Mouse (Mus musculus) kidney, embryonic 16.5 days (tissue): ENCODE measurements at regions not wholly inside any gene's neighbourhood (a gene's known extent, or its start where the extent isn't known, plus 50 kb on each side); places are given as distances from the start of the nearest gene placed in this dataset.

Experiments used
- ATAC-seq: fragments of 200-750 bp; cut with Nextera tagmentation; 2 replicates; pipeline ENCODE4 v1.8.0; 2017; ENCODE audit warnings: moderate TSS enrichment; ENCODE audit not compliant: low FRiP score, low TSS enrichment
- H3K27ac ChIP-seq: fragments of 300-500 bp; sonication (generic); 2 replicates; pipeline ENCODE4 v1.5.1; 2014; ENCODE audit warnings: low read length
- H3K27me3 ChIP-seq: fragments of 300-500 bp; sonication (generic); 2 replicates; pipeline ENCODE4 v1.6.1; 2014; ENCODE audit warnings: low read length, control low read depth, mixed read lengths; ENCODE audit not compliant: insufficient read depth
- H3K36me3 ChIP-seq: fragments of 300-500 bp; sonication (generic); 2 replicates; pipeline ENCODE4 v1.6.1; 2014; ENCODE audit warnings: low read length, control low read depth, mixed read lengths; ENCODE audit not compliant: insufficient read depth
- H3K4me1 ChIP-seq: fragments of 300-500 bp; sonication (generic); 2 replicates; pipeline ENCODE4 v1.6.1; 2014; ENCODE audit warnings: low read length, control low read depth, mixed read lengths; ENCODE audit not compliant: insufficient read depth
- H3K4me2 ChIP-seq: fragments of 300-500 bp; sonication (generic); replicated peaks from 2 replicates; pipeline ENCODE4 v1.6.1; 2014; ENCODE audit warnings: low read depth, low read length
- H3K4me3 ChIP-seq: fragments of 300-500 bp; sonication (generic); 2 replicates; pipeline ENCODE4 v1.5.1; 2014; ENCODE audit warnings: mild to moderate bottlenecking, low read length
- H3K9ac ChIP-seq: fragments of 300-500 bp; sonication (generic); replicated peaks from 2 replicates; pipeline ENCODE4 v1.6.1; 2014; ENCODE audit warnings: low read length
- H3K9me3 ChIP-seq: fragments of 300-500 bp; sonication (generic); 2 replicates; pipeline ENCODE4 v1.6.1; 2016; ENCODE audit warnings: low read length, control low read depth
- WGBS: fragments of 180-500 bp; shearing (Covaris S2); extraction: QIAGEN DNeasy Blood & Tissue Kit; methylation state at CpG from one replicate; pipeline ENCODE4 v1.1.7; 2014; 5-methylcytosine and 5-hydroxymethylcytosine counted together

GRCm38 (mm10) chr4:69197577-69197976, 243.4 kb upstream of the Brinp1 start:
- Histone ChIP-seq H3K27ac (no peak overlapping the region), H3K4me3 (no peak overlapping the region), H3K4me2 (no peak overlapping the region), H3K4me1 (no peaks in the 10 kb centered on the region), H3K9ac (no peak overlapping the region), H3K36me3 (no peaks in the 10 kb centered on the region), H3K9me3 (no peaks in the 10 kb centered on the region), H3K27me3 (no peaks in the 10 kb centered on the region)
- 97% methylated on average over 1 of the region's 1 CpGs for WGBS
- no peak for ATAC-seq

- Histone ChIP-seq H3K27ac (no peak overlapping the region), H3K4me2 (peak overlapping the region; percentile 81), H3K9ac (no peak overlapping the region), H3K4me1 (no peaks in the 10 kb centered on the region), H3K9me3 (no peaks in the 10 kb centered on the region), H3K36me3 (no peaks in the 10 kb centered on the region), H3K4me3 (peak overlapping the region; percentile 47; the same call in 1 of the 2 replicates), H3K27me3 (no peaks in the 10 kb centered on the region)
- ATAC-seq: peak; percentile 12; the same call in 1 of the 2 replicates
- WGBS: 67% methylated on average over 1 of the region's 1 CpGs
Observed at GRCm38 (mm10) chr4:69196094-69196493, 241.9 kb upstream of the Brinp1 start.

- H3K27ac ChIP-seq: no peak overlapping the region
- WGBS: under 1% methylated on average over 13 of the region's 13 CpGs
- peak; percentile 89 for ATAC-seq
- peak overlapping the region; percentile 66 for H3K9ac ChIP-seq
- no peaks in the 10 kb centered on the region for H3K4me1 ChIP-seq
- H3K36me3 ChIP-seq: no peaks in the 10 kb centered on the region
- no peaks in the 10 kb centered on the region for H3K9me3 ChIP-seq
- H3K4me2 ChIP-seq: peak overlapping the region; percentile 81
- H3K27me3 ChIP-seq: no peaks in the 10 kb centered on the region
- H3K4me3 ChIP-seq: peak overlapping the region; percentile 47
Observed at GRCm38 (mm10) chr4:69195645-69196044, 241.4 kb upstream of the Brinp1 start.
